Mouse (Mus musculus): Measurements from ENCODE around the gene Rps6ka3.

Gene Rps6ka3

DNA sequence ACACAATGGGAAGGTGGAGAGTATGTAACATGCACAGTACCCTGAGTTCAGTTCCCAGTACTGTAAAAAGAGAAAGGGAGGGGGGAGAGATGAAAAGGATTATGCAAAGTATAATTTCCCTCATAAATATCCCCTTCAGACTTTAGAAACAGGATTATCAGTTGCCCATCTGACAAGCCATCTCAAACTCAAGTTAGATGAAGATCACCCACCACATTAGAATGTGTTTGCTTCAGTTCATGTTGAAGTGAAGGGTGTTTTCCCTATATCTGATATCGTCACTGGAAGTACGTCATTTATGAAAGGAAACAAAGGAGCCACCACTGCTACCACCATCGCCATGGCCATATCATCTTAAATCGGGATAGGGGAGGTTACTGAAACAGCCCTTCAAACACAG lies at the start of gene Rps6ka3:
Gene Rps6ka3, plus strand, starts transcription at position 301 of the 400 bp plus-strand sequence.
- DNase-seq (ENCODE audit: low spot score in 2 of 2) = no peak

DNA sequence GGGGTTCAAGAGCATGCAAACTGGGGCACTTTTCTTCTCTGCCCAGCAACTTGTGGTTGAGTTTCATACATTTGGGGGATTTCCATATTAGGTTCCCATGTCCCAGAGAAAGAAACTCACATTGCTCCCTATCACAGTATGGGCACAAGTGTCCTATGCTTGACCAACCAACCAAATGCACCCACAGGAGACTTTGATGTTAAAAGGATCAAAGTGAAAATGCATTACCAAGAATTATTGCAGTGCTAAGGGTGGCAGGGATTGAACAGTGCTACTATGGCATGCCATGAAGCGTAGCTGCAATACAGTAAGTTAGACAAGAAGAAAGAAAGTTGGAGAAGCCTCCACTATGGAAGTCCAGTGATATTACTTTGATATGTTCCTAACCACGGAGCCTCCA lies 40.9 kb upstream of the Rps6ka3 start:
- DNase-seq (ENCODE audit: low spot score in 2 of 2) = no peak

- no peak for DNase-seq (ENCODE audit: low spot score in 2 of 2)
Observed at GRCm38 (mm10) chrX:159171579-159171978, 38.5 kb upstream of the Rps6ka3 start.

DNA sequence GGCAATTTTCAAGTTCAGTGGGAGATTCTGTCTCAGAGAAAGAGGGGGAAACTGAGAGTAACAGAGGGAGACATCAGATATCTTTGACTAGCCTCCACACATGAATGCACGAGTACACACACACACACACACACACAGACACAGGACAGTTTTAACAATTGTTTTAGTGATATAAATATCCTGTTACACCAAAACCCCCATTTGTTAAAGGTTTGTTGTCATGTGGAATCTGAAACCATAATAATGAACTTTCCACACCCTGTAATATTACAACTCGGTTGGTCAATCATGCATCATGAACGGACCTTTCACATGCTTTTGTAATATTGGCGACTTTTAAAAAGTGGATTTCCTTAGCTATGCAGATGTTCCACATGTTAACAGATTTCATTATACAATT lies 18.5 kb upstream of the Rps6ka3 start:
- no peak for DNase-seq (ENCODE audit: low spot score in 2 of 2)

DNA sequence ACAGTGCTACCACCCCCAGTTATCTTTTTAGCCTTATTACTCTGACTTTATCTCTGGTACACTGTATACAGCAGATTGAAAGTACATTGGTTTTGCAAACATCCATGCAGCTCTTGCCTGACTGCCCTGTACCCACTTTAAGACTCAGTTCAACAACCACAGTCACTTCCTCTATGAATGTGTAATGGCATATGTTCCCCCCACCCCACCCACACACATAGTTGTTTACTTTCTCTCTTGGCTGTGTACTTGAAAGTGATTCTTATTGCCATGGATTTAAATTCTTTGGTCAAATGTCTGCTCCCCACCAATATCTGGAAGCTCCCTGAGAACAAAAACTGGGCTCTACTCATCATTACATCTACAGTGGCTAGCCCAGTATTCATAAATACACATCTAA lies 10.6 kb upstream of the Rps6ka3 start:
- DNase-seq (ENCODE audit: low spot score in 2 of 2) = no peak

GRCm38 (mm10) chrX:159200101-159200500 lies 10.0 kb upstream of the Rps6ka3 start:
- no peak for DNase-seq (ENCODE audit: low spot score in 2 of 2)

- DNase-seq (ENCODE audit: low spot score in 2 of 2) = peak; percentile 4
Observed at GRCm38 (mm10) chrX:159210892-159211583, 931 bp downstream of the Rps6ka3 start.

- peak in 1 of 2 experiments; percentile 20 for DNase-seq (ENCODE audit: low spot score in 2 of 2)
Observed at GRCm38 (mm10) chrX:159215253-159215652, 5.1 kb downstream of the Rps6ka3 start.

GRCm38 (mm10) chrX:159222474-159222873 lies 12.4 kb downstream of the Rps6ka3 start:
- DNase-seq (ENCODE audit: low spot score in 2 of 2) = no peak

GRCm38 (mm10) chrX:159237275-159237674 lies 27.2 kb downstream of the Rps6ka3 start:
- no peak for DNase-seq (ENCODE audit: low spot score in 2 of 2)

DNA sequence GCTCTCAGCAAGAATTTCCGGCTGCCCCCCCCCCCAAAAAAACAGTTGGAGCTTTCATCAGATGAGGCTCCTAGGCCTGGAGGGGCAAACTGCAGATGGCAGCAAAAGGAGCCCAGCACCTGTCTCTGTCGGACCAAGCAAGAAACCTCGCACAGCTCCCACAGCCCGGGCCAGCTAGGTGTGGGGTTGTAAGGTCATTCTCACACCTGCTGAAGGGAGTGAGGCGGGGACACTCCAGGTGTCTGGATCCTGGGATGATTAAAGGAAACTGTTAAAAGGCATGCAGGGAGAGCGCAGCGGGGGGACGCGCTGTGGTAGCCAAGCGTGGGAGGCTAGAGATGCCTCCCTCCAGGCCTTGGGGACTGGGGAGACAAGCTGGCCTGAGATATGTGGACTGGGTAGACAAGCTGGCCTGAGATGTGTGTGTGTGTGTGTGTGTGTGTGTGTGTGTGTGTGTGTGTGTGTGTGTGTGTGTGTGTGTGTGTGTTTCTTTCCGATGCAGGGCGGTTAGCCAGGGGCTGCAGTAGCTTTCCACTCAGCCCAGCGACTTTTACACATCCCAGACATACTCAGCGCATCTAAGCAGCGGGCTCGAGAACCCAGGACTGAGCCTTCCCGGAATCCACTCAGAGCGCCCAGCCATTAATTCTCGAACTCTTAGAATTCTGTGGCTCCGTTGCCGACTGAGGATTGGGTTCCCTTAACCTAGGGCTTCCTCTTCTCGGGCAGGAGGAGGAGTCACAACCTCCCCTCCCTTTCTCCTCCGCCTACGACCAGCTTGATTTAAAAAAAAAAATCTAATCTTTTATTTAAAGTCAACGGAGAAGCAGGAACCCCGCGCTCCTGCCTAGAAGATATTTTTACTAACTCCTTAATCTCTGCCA lies 44.1 kb downstream of the Rps6ka3 start:
- DNase-seq (ENCODE audit: low spot score in 2 of 2) = peak; percentile 15 to 22

- peak; percentile 71 to 78 for DNase-seq (ENCODE audit: low spot score in 2 of 2)
Observed at GRCm38 (mm10) chrX:159255123-159255978, 45.2 kb downstream of the Rps6ka3 start.

DNA sequence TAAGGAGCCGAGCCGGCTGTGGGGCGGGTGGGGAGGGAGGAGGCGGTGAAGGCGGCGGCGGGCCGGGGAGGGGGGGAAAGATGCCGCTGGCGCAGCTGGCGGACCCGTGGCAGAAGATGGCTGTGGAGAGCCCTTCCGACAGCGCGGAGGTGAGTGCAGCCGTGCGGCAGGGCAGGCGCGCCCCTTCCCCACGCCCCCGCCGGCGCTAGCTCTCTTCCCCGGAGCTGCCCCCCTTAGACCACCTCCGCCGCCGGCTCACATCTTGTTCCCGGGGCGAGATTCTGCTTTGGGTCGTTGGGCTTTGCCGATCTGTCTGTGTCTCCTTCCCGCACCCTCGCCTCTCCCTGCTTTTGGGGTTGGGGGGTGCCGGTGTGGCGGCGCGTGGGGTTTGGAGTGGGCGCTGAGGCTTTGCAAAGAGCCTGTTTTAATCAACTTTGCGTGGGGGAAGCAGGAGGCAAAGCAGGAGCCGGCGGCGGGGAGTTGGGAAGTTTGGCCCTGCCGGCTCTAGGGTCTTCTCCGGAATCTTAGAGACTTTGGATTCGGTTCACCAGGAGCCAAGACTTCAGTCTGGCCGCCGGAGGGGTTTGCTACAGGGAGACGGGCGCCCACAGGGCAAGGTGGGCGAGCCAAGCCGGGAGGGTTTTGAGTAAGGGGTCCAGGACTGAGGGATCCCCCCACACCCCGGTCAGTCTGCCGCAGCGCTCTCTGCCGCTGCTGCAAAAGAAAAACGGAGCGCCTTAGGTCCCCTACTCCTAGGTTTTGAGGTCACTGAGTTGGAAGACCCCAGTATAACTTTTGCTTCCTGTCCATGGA lies 46.1 kb downstream of the Rps6ka3 start:
- peak; percentile 16 to 17 for DNase-seq (ENCODE audit: low spot score in 2 of 2)

- peak; percentile 12 to 15 for DNase-seq (ENCODE audit: low spot score in 2 of 2)
Observed at GRCm38 (mm10) chrX:159256921-159257421, 46.9 kb downstream of the Rps6ka3 start.

DNA sequence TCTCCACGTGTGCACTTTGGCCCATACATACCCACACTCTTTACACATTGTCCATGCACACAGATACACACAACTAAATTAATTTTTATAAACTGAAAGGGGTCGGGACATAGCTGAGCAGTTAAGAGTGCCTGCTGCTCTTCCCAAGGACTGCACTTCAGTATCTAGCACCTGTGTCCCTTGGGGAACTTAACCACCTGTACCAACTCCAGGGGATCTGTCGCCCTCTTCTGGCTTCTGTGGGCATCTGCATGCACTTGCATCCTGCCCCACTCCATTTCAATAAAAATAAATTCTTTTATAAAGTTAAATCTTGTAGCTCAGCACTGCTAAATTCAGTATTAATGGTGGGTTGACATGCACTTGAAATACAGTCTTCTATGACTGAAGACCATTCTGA lies 54.6 kb downstream of the Rps6ka3 start:
- no peak for DNase-seq (ENCODE audit: low spot score in 2 of 2)

DNA sequence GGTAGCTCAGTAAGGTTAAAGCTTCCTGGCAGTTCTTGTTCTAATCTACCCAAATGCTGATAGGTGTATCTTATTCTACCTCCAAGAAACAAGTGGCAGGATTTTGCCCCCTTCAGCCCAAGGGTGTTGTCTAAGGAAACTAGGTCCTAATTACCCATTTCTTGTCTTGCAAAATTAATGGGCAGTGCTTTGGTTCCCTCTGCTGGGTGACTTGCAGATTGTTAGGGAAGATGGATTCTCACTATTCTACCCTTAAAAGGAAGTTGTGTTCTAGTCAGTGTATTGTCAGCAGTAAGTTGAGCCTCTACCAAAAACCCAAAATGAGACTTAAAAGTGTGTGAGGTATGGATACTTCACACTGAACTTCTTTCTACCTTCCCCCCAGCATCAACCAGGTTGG lies 59.0 kb downstream of the Rps6ka3 start:
- peak in 1 of 2 experiments; percentile 26 for DNase-seq (ENCODE audit: low spot score in 2 of 2)

DNA sequence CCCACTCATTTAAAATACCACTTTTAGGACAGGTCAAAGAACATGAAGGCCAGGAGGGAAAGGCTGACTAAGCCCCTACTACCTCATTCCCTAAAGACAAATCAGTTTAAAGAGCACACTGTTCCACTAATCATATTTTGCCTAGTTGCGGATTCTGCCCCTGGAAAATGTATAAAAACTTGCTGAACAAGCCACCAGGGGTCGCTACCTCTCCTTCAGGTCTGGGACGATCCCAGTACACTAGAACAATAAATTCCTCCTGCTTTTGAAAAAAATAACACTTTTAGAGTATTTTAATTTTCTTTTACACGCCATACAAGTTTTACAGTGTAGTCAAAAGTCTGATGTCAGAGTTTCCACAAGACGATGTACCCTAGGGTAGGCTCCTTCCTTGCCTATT lies 76.7 kb downstream of the Rps6ka3 start:
- no peak for DNase-seq (ENCODE audit: low spot score in 2 of 2)

DNA sequence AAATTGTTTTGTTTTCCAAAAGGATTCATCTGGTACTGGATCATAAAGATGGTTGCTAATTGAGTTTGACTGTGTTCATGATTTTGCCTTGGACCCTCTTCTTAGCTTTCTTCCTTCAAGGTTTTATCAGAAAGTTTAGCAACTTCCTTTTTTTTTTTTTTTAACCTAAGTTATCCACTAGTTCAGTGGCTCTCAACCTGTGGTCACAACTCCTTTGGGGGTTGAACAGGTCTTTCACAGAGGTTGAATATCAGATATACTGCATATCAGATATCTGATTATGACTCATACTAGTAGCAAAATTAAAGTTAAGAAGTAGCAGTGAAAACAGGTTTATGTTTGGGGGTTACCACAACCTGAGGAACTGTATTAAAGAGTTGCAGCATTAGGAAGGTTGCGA lies 85.8 kb downstream of the Rps6ka3 start:
- DNase-seq (ENCODE audit: low spot score in 2 of 2) = no peak

GRCm38 (mm10) chrX:159302349-159303311 lies 92.5 kb downstream of the Rps6ka3 start:
- no peak for DNase-seq (ENCODE audit: low spot score in 2 of 2)

GRCm38 (mm10) chrX:159315293-159315692 lies 105.2 kb downstream of the Rps6ka3 start:
- peak in 1 of 2 experiments; percentile 28 for DNase-seq (ENCODE audit: low spot score in 2 of 2)
